28 mouse cellular contexts compared by ENCODE assay signal in the genomic region with DNA sequence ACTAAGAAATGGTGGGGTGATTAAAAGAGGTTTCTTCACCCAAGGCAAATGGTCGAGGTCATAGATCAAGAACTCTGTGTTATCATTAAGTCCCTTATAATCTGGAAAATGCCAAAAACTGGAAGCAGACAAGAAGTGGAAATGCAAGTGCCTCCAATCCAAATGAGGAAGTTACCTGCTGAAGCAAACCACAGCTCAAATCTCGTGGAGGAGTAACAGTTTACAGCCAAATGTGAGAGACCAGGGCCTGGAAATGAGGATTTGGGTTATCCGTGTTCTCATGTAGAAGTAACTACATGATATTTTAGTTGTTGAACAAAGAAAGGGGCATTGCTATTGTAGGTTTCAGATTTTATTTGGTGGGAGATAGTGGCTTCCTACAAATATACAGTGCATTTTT.
DNase-seq lines count a peak whose midpoint lies in the region; ATAC-seq and TF ChIP-seq lines count a peak whose summit lies in the region.
"Had no signal": no experiment of that assay in that cellular context is flagged by ENCODE, and none has a peak within 500 bp of the region (broad histone marks: within the 10 kb centered on the region; RNA-seq: fewer than 3 reads in every experiment).

No protein-coding gene starts in this region.

- H3K4me2 ChIP-seq in midbrain, embryonic 11.5 days: no peak overlapping the region
- H3K4me2 ChIP-seq: embryonic facial prominence, embryonic 13.5 days; embryonic facial prominence, embryonic 15.5 days; forebrain, embryonic 12.5 days had no signal

- H3K36me3 ChIP-seq in MEL (ENCODE audit: control insufficient read depth in 1 of 2, insufficient read depth in 2 of 2, low read length in 2 of 2): no peaks in the 10 kb centered on the region
- H3K36me3 ChIP-seq in midbrain, embryonic 11.5 days (ENCODE audit: control insufficient read depth, insufficient read depth, low read length): no peaks in the 10 kb centered on the region
- H3K36me3 ChIP-seq: embryonic facial prominence, embryonic 13.5 days; embryonic facial prominence, embryonic 15.5 days; forebrain, embryonic 10.5 days; forebrain, embryonic 12.5 days; G1E had no signal

- TF ChIP-seq CTCF in MEL (IDR thresholded peaks at IDR 0.05 in 2 of 3, conservative IDR thresholded peaks at IDR 0.05 in 1 of 3; ENCODE audit: control insufficient read depth in 1 of 3, insufficient read depth in 1 of 3, low read depth in 2 of 3, low read length in 3 of 3, poor library complexity in 1 of 3, severe bottlenecking in 1 of 3): no peak

- no peak for TF ChIP-seq EP300 in MEL (IDR thresholded peaks at IDR 0.05; ENCODE audit: low read depth in 1 of 2, low read length in 2 of 2)

- H3K79me2 ChIP-seq in MEL (ENCODE audit: control insufficient read depth, insufficient read depth, low read length, poor library complexity): no peaks in the 10 kb centered on the region

- H3K4me3 ChIP-seq in MEL (ENCODE audit: control insufficient read depth in 1 of 2, insufficient read depth in 1 of 2, low read depth in 2 of 2, low read length in 2 of 2): no peak overlapping the region
- no peak overlapping the region for H3K4me3 ChIP-seq in midbrain, embryonic 11.5 days (ENCODE audit: low read depth, low read length)
- H3K4me3 ChIP-seq: embryonic facial prominence, embryonic 13.5 days; embryonic facial prominence, embryonic 15.5 days; erythroblast, embryonic 14.5 days; forebrain, embryonic 10.5 days; forebrain, embryonic 12.5 days had no signal

- H3K4me1 ChIP-seq in MEL (ENCODE audit: control insufficient read depth in 1 of 2, insufficient read depth in 2 of 2, low read length in 2 of 2): no peaks in the 10 kb centered on the region
- H3K4me1 ChIP-seq in midbrain, embryonic 11.5 days (ENCODE audit: control insufficient read depth, insufficient read depth, low read length): no peaks in the 10 kb centered on the region
- H3K4me1 ChIP-seq: embryonic facial prominence, embryonic 13.5 days; embryonic facial prominence, embryonic 15.5 days had no signal

- 78% methylated on average over 3 of the region's 3 CpGs for whole genome bisulfite sequencing in midbrain, embryonic 11.5 days

- no peak for TF ChIP-seq RAD21 in MEL (IDR thresholded peaks at IDR 0.05; ENCODE audit: low read depth, low read length)

- H3K27ac ChIP-seq in MEL (ENCODE audit: control insufficient read depth, low read depth, low read length): no peak overlapping the region
- no peak overlapping the region for H3K27ac ChIP-seq in midbrain, embryonic 11.5 days (ENCODE audit: low read depth, low read length)
- H3K27ac ChIP-seq: embryonic facial prominence, embryonic 13.5 days; embryonic facial prominence, embryonic 15.5 days; forebrain, embryonic 10.5 days; forebrain, embryonic 12.5 days had no signal

- H3K27me3 ChIP-seq in MEL (ENCODE audit: control insufficient read depth in 1 of 2, insufficient read depth in 2 of 2, low read length in 2 of 2): no peaks in the 10 kb centered on the region
- H3K27me3 ChIP-seq in midbrain, embryonic 11.5 days (ENCODE audit: control insufficient read depth, insufficient read depth, low read length): no peaks in the 10 kb centered on the region
- H3K27me3 ChIP-seq: CH12.LX; embryonic facial prominence, embryonic 13.5 days; embryonic facial prominence, embryonic 15.5 days; forebrain, embryonic 12.5 days; Patski had no signal

- no peak for TF ChIP-seq POLR2A in MEL (IDR thresholded peaks at IDR 0.05; ENCODE audit: control insufficient read depth in 1 of 2, insufficient read depth in 1 of 2, low read depth in 1 of 2, low read length in 2 of 2, poor library complexity in 1 of 2)

- H3K9me3 ChIP-seq in MEL (replicated peaks; ENCODE audit: insufficient read depth, low read length): no peaks in the 10 kb centered on the region
- H3K9me3 ChIP-seq in midbrain, embryonic 11.5 days (ENCODE audit: control insufficient read depth, low read length): no peaks in the 10 kb centered on the region
- H3K9me3 ChIP-seq: embryonic facial prominence, embryonic 13.5 days; embryonic facial prominence, embryonic 15.5 days; forebrain, embryonic 10.5 days; forebrain, embryonic 12.5 days; G1E had no signal

- ATAC-seq in common myeloid progenitor, adult 5-6 weeks (replicated peaks; ENCODE audit: low read depth, poor library complexity, severe bottlenecking): peak; percentile 54; the same call in 1 of the 2 replicates
- peak; percentile 40; the same call in 1 of the 2 replicates for ATAC-seq in megakaryocyte, adult 5-6 weeks (ENCODE audit: poor library complexity, severe bottlenecking)
- ATAC-seq in midbrain, embryonic 11.5 days (ENCODE audit: low FRiP score): no peak
- ATAC-seq: activated CD4-positive, CD25-positive, alpha-beta regulatory T cell, adult 4 months; CD4-positive, CD25-positive, alpha-beta regulatory T cell, adult 4 months; forebrain, embryonic 14.5 days; forebrain, embryonic 16.5 days; Patski had no signal

- peak; percentile 7 for DNase-seq in MEL (ENCODE audit: low read depth, low spot score)
- no peak for DNase-seq in midbrain, embryonic 11.5 days (ENCODE audit: low spot score, missing footprints)
- no peak for DNase-seq in frontal cortex, postnatal 14 days (ENCODE audit: low spot score in 2 of 2)
- DNase-seq in right cerebral cortex, postnatal 10 days (ENCODE audit: low spot score in 2 of 2): no peak
- DNase-seq: adrenal gland, adult 8-10 months; adrenal gland, postnatal 14 days; adrenal gland, postnatal 36 days; B cell, adult 2 months; cerebellum, adult 11-12 months; cerebellum, adult 2 months; cerebellum, adult 9-10 months; cerebellum, postnatal 10 days; cerebellum, postnatal 25 days; embryo, embryonic 11 days had no signal

- no peak overlapping the region for H3K9ac ChIP-seq in MEL (ENCODE audit: control insufficient read depth, low read depth, low read length, poor library complexity, severe bottlenecking)
- H3K9ac ChIP-seq in midbrain, embryonic 11.5 days (ENCODE audit: low read length): no peak overlapping the region
- H3K9ac ChIP-seq: embryonic facial prominence, embryonic 13.5 days; embryonic facial prominence, embryonic 15.5 days; forebrain, embryonic 12.5 days had no signal

TF ChIP-seq in MEL, 35 proteins besides CTCF, POLR2A, EP300 and RAD21:
- TF ChIP-seq GATA1 (IDR thresholded peaks at IDR 0.05; ENCODE audit: low read depth, low read length) (no peak), ZKSCAN1 (IDR thresholded peaks at IDR 0.05; ENCODE audit: low read depth, low read length) (no peak), USF2 (IDR thresholded peaks at IDR 0.05; ENCODE audit: borderline replicate concordance in 1 of 2, insufficient read depth in 1 of 2, low read depth in 1 of 2, low read length in 2 of 2) (no peak), GABPA (IDR thresholded peaks at IDR 0.05; ENCODE audit: low read depth, low read length) (no peak), MAZ (IDR thresholded peaks at IDR 0.05; ENCODE audit: low read depth, low read length) (no peak), HCFC1 (IDR thresholded peaks at IDR 0.05; ENCODE audit: low read depth, low read length) (no peak), POLR2AphosphoS2 (IDR thresholded peaks at IDR 0.05; ENCODE audit: low read length) (no peak), MYB (IDR thresholded peaks at IDR 0.05; ENCODE audit: low read depth, low read length) (no peak), KAT2A (conservative IDR thresholded peaks at IDR 0.05; ENCODE audit: low read depth, low read length) (no peak), UBTF (IDR thresholded peaks at IDR 0.05; ENCODE audit: borderline replicate concordance, insufficient read depth, low read depth, low read length) (no peak)
